Mouse (Mus musculus): ENCODE data around the gene Sec63.
A peak's percentile ranks its signal among the peaks of the same experiment; 100 is the strongest.

The Sec63 gene

GRCm38 (mm10) chr10:42863621-42864391 is 102.5 kb downstream of the Sec63 start:
- peak; percentile 12 to 35 for DNase-seq

- no peak for DNase-seq
Measured at GRCm38 (mm10) chr10:42864696-42865095, 103.4 kb downstream of the Sec63 start.

- DNase-seq = no peak
Measured at GRCm38 (mm10) chr10:42868416-42868815, 107.1 kb downstream of the Sec63 start.

- DNase-seq = no peak
Measured at GRCm38 (mm10) chr10:42869467-42869866, 108.2 kb downstream of the Sec63 start.

GRCm38 (mm10) chr10:42872269-42873010 is 111.1 kb downstream of the Sec63 start:
- DNase-seq = no peak

- no peak for DNase-seq
Measured at GRCm38 (mm10) chr10:42873077-42873595, 111.8 kb downstream of the Sec63 start.

- no peak for DNase-seq
Measured at GRCm38 (mm10) chr10:42876172-42876571, 114.9 kb downstream of the Sec63 start.

GRCm38 (mm10) chr10:42879269-42879681 is 118.0 kb downstream of the Sec63 start:
- no peak for DNase-seq

- no peak for DNase-seq
Measured at GRCm38 (mm10) chr10:42879682-42880081, 118.4 kb downstream of the Sec63 start.
